Mouse (Mus musculus): ENCODE results near the gene Kcnk12. TPM values are rescaled to one million over a fixed set of nuclear protein-coding genes. Genes with fewer than 3 reads are reported as not detected.

Gene Kcnk12
- total RNA-seq, 2 experiments from 2014 or later: 0.20 to 0.36 TPM

DNA sequence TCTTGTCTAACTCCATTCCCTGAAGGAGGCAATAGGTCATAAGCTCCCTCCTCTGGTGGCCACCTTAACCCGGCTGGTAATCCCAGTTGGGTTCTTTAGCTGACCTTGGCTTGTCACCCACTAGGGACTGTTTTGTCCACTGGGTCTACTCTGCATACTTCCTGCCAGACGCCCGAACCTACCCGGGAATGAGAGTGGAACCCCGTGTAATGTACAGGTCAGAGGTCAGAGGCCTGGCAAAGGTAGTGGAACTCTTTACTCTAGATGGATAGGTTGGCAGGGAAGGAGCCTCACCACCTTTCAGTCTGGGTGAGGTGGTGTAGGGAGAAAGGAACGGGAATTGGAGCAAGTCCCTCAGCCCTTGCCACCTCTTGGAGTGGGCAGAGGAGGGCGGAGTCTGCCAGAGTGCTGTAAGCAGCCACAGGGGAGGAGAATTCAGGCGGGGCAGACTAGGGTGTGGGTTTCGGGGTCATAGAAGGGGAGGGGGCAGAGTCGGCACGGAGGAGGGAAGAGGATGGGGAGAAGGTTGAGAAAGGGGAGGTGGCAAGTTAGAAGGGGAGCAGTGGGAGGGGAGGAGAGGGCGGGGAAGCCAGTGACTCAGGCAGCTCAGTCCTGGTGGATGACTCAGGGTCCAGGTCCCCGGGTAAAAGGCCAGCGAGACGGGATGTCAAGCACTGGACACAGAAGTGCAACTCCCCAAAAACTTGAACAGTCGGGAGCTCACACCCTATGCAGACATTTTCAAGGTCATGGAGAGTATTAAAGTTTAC is 98.6 kb downstream of the Kcnk12 start:
- peak; percentile 37 to 58 for DNase-seq

DNA sequence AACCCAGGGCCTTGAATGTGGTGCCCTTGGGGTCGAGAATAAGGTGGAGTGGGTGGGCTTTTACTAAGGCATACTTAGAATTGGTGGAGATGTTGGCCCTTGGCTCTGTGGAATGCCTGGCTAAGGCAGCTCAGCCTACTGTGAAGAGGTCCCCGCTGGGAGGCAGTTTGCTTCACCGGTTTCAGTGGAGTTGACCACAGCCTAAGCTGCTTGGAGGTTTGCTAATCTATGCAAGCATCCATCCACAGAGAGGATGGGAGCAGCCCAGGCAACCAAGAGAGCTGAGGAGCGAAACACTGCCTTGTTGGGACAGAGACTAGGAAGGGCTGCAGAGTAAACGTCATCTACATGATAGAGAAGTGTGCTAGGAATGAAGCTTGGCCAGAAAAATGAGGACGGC is 101.0 kb downstream of the Kcnk12 start:
- no peak for DNase-seq

DNA sequence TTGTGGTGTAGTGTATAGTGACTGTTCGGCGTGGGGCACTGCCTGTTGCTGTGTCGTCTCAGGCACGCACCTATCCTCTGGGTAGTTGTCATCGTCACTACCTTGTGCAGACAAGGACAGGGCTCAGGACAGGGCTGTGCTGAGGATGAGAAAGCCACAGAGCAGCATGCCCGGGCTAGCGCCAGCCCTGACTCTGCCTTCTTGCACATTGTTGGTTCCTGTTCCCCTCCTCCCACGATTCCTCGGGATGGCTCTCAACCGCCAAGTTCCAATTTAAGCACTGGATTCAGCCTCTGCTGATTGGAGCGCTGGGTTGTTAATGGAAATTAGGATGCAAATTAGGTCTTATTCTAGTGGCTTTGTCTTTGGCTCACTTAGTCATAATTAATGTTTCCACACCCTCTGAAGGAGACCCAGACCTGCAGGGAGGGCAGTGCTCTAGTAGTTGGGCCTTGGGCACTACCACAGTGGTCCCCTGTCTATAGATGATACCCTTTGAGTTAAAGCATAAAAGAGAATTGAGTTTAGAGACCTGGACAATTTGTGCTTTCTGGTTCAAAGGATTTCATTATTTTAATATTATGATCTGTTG is 101.8 kb downstream of the Kcnk12 start:
- DNase-seq: no peak

Other genes with a start within 250 kb of the Kcnk12 start
- not detected for gene Epcam, start 162.0 kb downstream of the Kcnk12 start, total RNA-seq (2021)
- gene Msh2, start 125.7 kb downstream of the Kcnk12 start, total RNA-seq (2021): 10 to 100 TPM; 13.7 to 24.3 TPM
- gene Rpl36-ps4, start 123.0 kb upstream of the Kcnk12 start, total RNA-seq (2021): not detected
- 10 to 100 TPM; 15.4 to 16.5 TPM for gene Msh6, start 177.1 kb upstream of the Kcnk12 start, total RNA-seq (2021)

All from adrenal gland, postnatal 36 days (tissue).